In genomic region chr9:118507552-118507951, GRCm38 (mm10) we compare ENCODE assay signal across 9 mouse cellular contexts. TPM values are rescaled to one million over a fixed set of nuclear protein-coding genes. Genes with fewer than 3 reads are reported as not detected.
DNase-seq lines count a peak whose midpoint lies in the region; ATAC-seq lines count a peak whose summit lies in the region.
"Had no signal": no experiment of that assay in that cellular context is flagged by ENCODE, and none has a peak within 500 bp of the region (broad histone marks: within the 10 kb centered on the region; RNA-seq: fewer than 3 reads in every experiment).

No protein-coding gene starts in this region.

- DNase-seq in heart, postnatal 36 days: no peak
- peak; percentile 27 for DNase-seq in forebrain, embryonic 11.5 days (ENCODE audit: low spot score)
- no peak for DNase-seq in adrenal gland, adult 2 months
- DNase-seq in urinary bladder, postnatal 36 days (ENCODE audit: low spot score in 2 of 2): no peak
- DNase-seq in left cerebral cortex, postnatal 10 days (ENCODE audit: extremely low spot score in 1 of 2, low spot score in 2 of 2): no peak

- H3K4me2 ChIP-seq in heart, embryonic 11.5 days: peak overlapping the region; percentile 84
- peak overlapping the region; percentile 95; the same call in 1 of the 2 replicates for H3K4me2 ChIP-seq in forebrain, embryonic 11.5 days (ENCODE audit: low read depth, low read length, severe bottlenecking)
- peak overlapping the region; percentile 95 for H3K4me2 ChIP-seq in kidney, embryonic 15.5 days
- peak overlapping the region; percentile 99 for H3K4me2 ChIP-seq in midbrain, embryonic 16.5 days (ENCODE audit: low read length)

- no peak overlapping the region for H3K27ac ChIP-seq in heart, embryonic 11.5 days (ENCODE audit: low read depth, low read length)
- H3K27ac ChIP-seq in forebrain, embryonic 11.5 days (ENCODE audit: low read depth, low read length): no peak overlapping the region
- H3K27ac ChIP-seq in kidney, embryonic 15.5 days: peak overlapping the region; percentile 82
- H3K27ac ChIP-seq in midbrain, embryonic 16.5 days (ENCODE audit: low read length): no peak overlapping the region

- H3K9ac ChIP-seq in heart, embryonic 11.5 days (ENCODE audit: low read depth, low read length): no peak overlapping the region
- no peak overlapping the region for H3K9ac ChIP-seq in forebrain, embryonic 11.5 days (ENCODE audit: low read length)
- peak overlapping the region; percentile 93 for H3K9ac ChIP-seq in kidney, embryonic 15.5 days
- H3K9ac ChIP-seq in midbrain, embryonic 16.5 days (ENCODE audit: low read depth, low read length): 0 out of 2 replicates have a peak overlapping the region, but pooled peaks have one; percentile 18

- peak overlapping the region; percentile 88 for H3K4me3 ChIP-seq in heart, embryonic 11.5 days (ENCODE audit: low read depth, low read length)
- H3K4me3 ChIP-seq in forebrain, embryonic 11.5 days (ENCODE audit: low read depth, low read length): no peak overlapping the region; the same call in 1 of the 2 replicates
- H3K4me3 ChIP-seq in kidney, embryonic 15.5 days (replicated peaks): peak overlapping the region; percentile 94
- peak overlapping the region; percentile 93; the same call in 1 of the 2 replicates for H3K4me3 ChIP-seq in midbrain, embryonic 16.5 days (ENCODE audit: low read depth, low read length)

- no peaks in the 10 kb centered on the region for H3K36me3 ChIP-seq in heart, embryonic 11.5 days (ENCODE audit: control insufficient read depth, insufficient read depth, low read length)
- H3K36me3 ChIP-seq in forebrain, embryonic 11.5 days (ENCODE audit: control insufficient read depth, insufficient read depth, low read length): no peaks in the 10 kb centered on the region
- no peaks in the 10 kb centered on the region for H3K36me3 ChIP-seq in kidney, embryonic 15.5 days
- no peaks in the 10 kb centered on the region for H3K36me3 ChIP-seq in midbrain, embryonic 16.5 days (ENCODE audit: control insufficient read depth, insufficient read depth, low read length)

- WGBS in heart, embryonic 11.5 days (ENCODE audit: insufficient replicate concordance): 82% methylated on average over 6 of the region's 6 CpGs
- 81% methylated on average over 6 of the region's 6 CpGs for WGBS in forebrain, embryonic 11.5 days
- WGBS in kidney, embryonic 15.5 days: 64% methylated on average over 6 of the region's 6 CpGs
- 71% methylated on average over 6 of the region's 6 CpGs for WGBS in midbrain, embryonic 16.5 days

- peaks cover 42% of the 10 kb centered on the region for H3K4me1 ChIP-seq in heart, embryonic 11.5 days (ENCODE audit: control insufficient read depth, insufficient read depth, low read length)
- peaks cover 12% of the 10 kb centered on the region for H3K4me1 ChIP-seq in forebrain, embryonic 11.5 days (replicated peaks; ENCODE audit: control insufficient read depth, insufficient read depth, low read length)
- H3K4me1 ChIP-seq in kidney, embryonic 15.5 days: peaks cover 59% of the 10 kb centered on the region
- H3K4me1 ChIP-seq in midbrain, embryonic 16.5 days (ENCODE audit: control insufficient read depth, insufficient read depth, low read length): peaks cover 28% of the 10 kb centered on the region

- intact Hi-C loops in heart, postnatal 36 days (cut with DNase I): no loop called here
- intact Hi-C loops in left cerebral cortex, postnatal 10 days (cut with DNase I): no loop called here

- no peaks in the 10 kb centered on the region for H3K27me3 ChIP-seq in heart, embryonic 11.5 days (ENCODE audit: control insufficient read depth, insufficient read depth, low read length)
- H3K27me3 ChIP-seq in forebrain, embryonic 11.5 days (ENCODE audit: control insufficient read depth, insufficient read depth, low read length): no peaks in the 10 kb centered on the region
- no peaks in the 10 kb centered on the region for H3K27me3 ChIP-seq in kidney, embryonic 15.5 days
- no peaks in the 10 kb centered on the region for H3K27me3 ChIP-seq in midbrain, embryonic 16.5 days (ENCODE audit: control insufficient read depth, insufficient read depth, low read depth, low read length)

- H3K9me3 ChIP-seq in heart, embryonic 11.5 days (replicated peaks; ENCODE audit: control insufficient read depth, low read length): no peaks in the 10 kb centered on the region
- no peaks in the 10 kb centered on the region for H3K9me3 ChIP-seq in forebrain, embryonic 11.5 days (ENCODE audit: control insufficient read depth, low read length)
- no peaks in the 10 kb centered on the region for H3K9me3 ChIP-seq in kidney, embryonic 15.5 days (replicated peaks)
- no peaks in the 10 kb centered on the region for H3K9me3 ChIP-seq in midbrain, embryonic 16.5 days (replicated peaks; ENCODE audit: control insufficient read depth, low read length, poor library complexity, severe bottlenecking)

- ATAC-seq in heart, embryonic 11.5 days (replicated peaks; ENCODE audit: insufficient number of reproducible peaks, low FRiP score, low TSS enrichment): no peak
- ATAC-seq in forebrain, embryonic 11.5 days (replicated peaks; ENCODE audit: low FRiP score): no peak
- peak; percentile 47 for ATAC-seq in kidney, embryonic 15.5 days (replicated peaks; ENCODE audit: low FRiP score)
- no peak for ATAC-seq in midbrain, embryonic 16.5 days

RNA-seq across cellular contexts. Expression of gene Golga4, which starts 1.5 kb away (rescaled TPM):
- polyA plus RNA-seq in heart, embryonic 11.5 days (2014; fragmentation: Nextera tagmentation; extraction: Ambion mirVana): 64.2 and 64.9 TPM in 2 replicates
- 100 to 1,000 TPM; 303 to 350 TPM for total RNA-seq in heart, postnatal 36 days (2021)
- polyA plus RNA-seq in forebrain, embryonic 11.5 days (2014; fragmentation: Nextera tagmentation; extraction: Ambion mirVana): 60.8 and 66.8 TPM in 2 replicates
- 56.5 and 58.7 TPM in 2 replicates for polyA plus RNA-seq in kidney, embryonic 15.5 days (2015; fragmentation: Nextera tagmentation; extraction: Ambion mirVana)
- polyA plus RNA-seq in midbrain, embryonic 16.5 days (2015; fragmentation: Nextera tagmentation; extraction: Ambion mirVana): 41.5 and 44.2 TPM in 2 replicates
- 100 to 1,000 TPM; 109 to 121 TPM for total RNA-seq in adrenal gland, adult 2 months (2021)
- polyA plus RNA-seq in adrenal gland, adult 2 months (2012; rRNA removed): 5.9 and 11.5 TPM in 2 replicates
- 10 to 100 TPM; 73.5 to 74.4 TPM for total RNA-seq in left cerebral cortex, postnatal 10 days (2021)

RNA-seq across cellular contexts. Expression of gene Eomes, which starts 29.5 kb away (rescaled TPM):
- polyA plus RNA-seq in heart, embryonic 11.5 days (2014; fragmentation: Nextera tagmentation; extraction: Ambion mirVana): 0.08 and 0.17 TPM in 2 replicates
- under 1 TPM in 1 of 2 experiments, not detected in 1; 0.08 TPM for total RNA-seq in heart, postnatal 36 days (2021)
- polyA plus RNA-seq in forebrain, embryonic 11.5 days (2014; fragmentation: Nextera tagmentation; extraction: Ambion mirVana): 22.9 and 25.8 TPM in 2 replicates
- 0.09 TPM in 1 of 2 replicates, not detected in the other for polyA plus RNA-seq in kidney, embryonic 15.5 days (2015; fragmentation: Nextera tagmentation; extraction: Ambion mirVana)
- 1.4 and 2.0 TPM in 2 replicates for polyA plus RNA-seq in midbrain, embryonic 16.5 days (2015; fragmentation: Nextera tagmentation; extraction: Ambion mirVana)
- total RNA-seq in adrenal gland, adult 2 months (2021): under 1 TPM; 0.17 to 0.37 TPM
- 0.29 and 0.31 TPM in 2 replicates for polyA plus RNA-seq in adrenal gland, adult 2 months (2012; rRNA removed)
- under 1 TPM; 0.24 to 0.28 TPM for total RNA-seq in left cerebral cortex, postnatal 10 days (2021)
- total RNA-seq: common myeloid progenitor, adult 5-6 weeks had no signal

Comparison
In these comparisons a context has a peak if more than half of its experiments do, and no peak if none do; other contexts are left out.
1. H3K9ac ChIP-seq: peak in kidney, embryonic 15.5 days (single experiment) and midbrain, embryonic 16.5 days (single experiment); none in heart, embryonic 11.5 days (single experiment) and forebrain, embryonic 11.5 days (single experiment).
2. Peak in every context shown above with its lines, with median percentiles within 50 percentile points of each other: H3K4me2 ChIP-seq.